Mouse (Mus musculus) neutrophil, adult 5-6 weeks (primary cell): ENCODE results near the gene Vmn1r237. TPM values are rescaled to one million over a fixed set of nuclear protein-coding genes. Genes with fewer than 3 reads are reported as not detected.
A peak's percentile ranks its signal among the peaks of the same experiment; 100 is the strongest.

Experiments
- ATAC-seq: fragments of 151-379, 151-347 bp; 2 replicates; pipeline ENCODE4 v1.8.0; 2017; ENCODE audit warnings: mild to moderate bottlenecking, moderate TSS enrichment; ENCODE audit not compliant: insufficient number of reproducible peaks, poor library complexity, low FRiP score, severe bottlenecking; ENCODE audit errors: extremely low read depth
- total RNA-seq: library from RNA; stranded (forward); fragments of 200-1000 nt; gene quantifications from 2 replicates; pipeline ENCODE4 v1.2.3, GENCODE M21; 2017

Vmn1r237 gene
- total RNA-seq: not detected in 2 replicates

GRCm38 (mm10) chr17:21311565-21311964 lies at the start of gene Vmn1r237:
Vmn1r237 (plus strand) TSS chr17:21311865.
- ATAC-seq: no peak

- ATAC-seq: peak; percentile 58; the same call in 1 of the 2 replicates
Measured at GRCm38 (mm10) chr17:21272103-21272502, 39.6 kb upstream of the Vmn1r237 start.

GRCm38 (mm10) chr17:21282642-21283041 lies 29.0 kb upstream of the Vmn1r237 start, which contains the start of gene Vmn1r236:
Vmn1r236 (plus strand) TSS chr17:21282942.
- no peak for ATAC-seq

GRCm38 (mm10) chr17:21284395-21284794 lies 27.3 kb upstream of the Vmn1r237 start:
- no peak for ATAC-seq

GRCm38 (mm10) chr17:21289695-21290094 lies 22.0 kb upstream of the Vmn1r237 start:
- no peak for ATAC-seq

Other genes with a start within 250 kb of the Vmn1r237 start
- not detected in 2 replicates for gene Vmn1r234, start 85.8 kb upstream of the Vmn1r237 start, total RNA-seq
- not detected in 2 replicates for gene Vmn1r235, start 55.5 kb upstream of the Vmn1r237 start, total RNA-seq
- gene Vmn1r236, start 28.9 kb upstream of the Vmn1r237 start, total RNA-seq: 0.12 and 0.37 TPM in 2 replicates
- 13.8 and 16.5 TPM in 2 replicates for gene Zfp677, start 71.9 kb downstream of the Vmn1r237 start, total RNA-seq
- gene Zfp54, start 111.4 kb downstream of the Vmn1r237 start, total RNA-seq: 3.8 and 5.6 TPM in 2 replicates
- 19.9 and 22.0 TPM in 2 replicates for gene Zfp51, start 138.5 kb downstream of the Vmn1r237 start, total RNA-seq
- gene Zfp53, start 177.1 kb downstream of the Vmn1r237 start, total RNA-seq: 38.8 and 40.4 TPM in 2 replicates
- 26.4 and 31.0 TPM in 2 replicates for gene Zfp52, start 223.7 kb downstream of the Vmn1r237 start, total RNA-seq